Mouse (Mus musculus) brain, embryonic 14.5 days (tissue): ENCODE measurements at regions not wholly inside any gene's neighbourhood (a gene's known extent, or its start where the extent isn't known, plus 50 kb on each side); places are given as distances from the start of the nearest gene placed in this dataset.

Source experiments
- DNase-seq: peaks from one replicate; pipeline ENCODE4 v3.0.0-alpha.2; 2011; ENCODE audit warnings: low read depth
- CTCF ChIP-seq: fragments of 200-500 bp; IDR thresholded peaks from 2 replicates; pipeline ENCODE4 v1.5.1; 2012; ENCODE audit warnings: inconsistent platforms, mild to moderate bottlenecking, moderate library complexity, borderline replicate concordance; ENCODE audit not compliant: insufficient read depth, insufficient read length; ENCODE audit errors: extremely low read depth
- POLR2A ChIP-seq: fragments of 200-500 bp; IDR thresholded peaks from 2 replicates; pipeline ENCODE4 v1.6.1; 2012; ENCODE audit warnings: mild to moderate bottlenecking, inconsistent platforms, borderline replicate concordance; ENCODE audit not compliant: poor library complexity, insufficient read depth, insufficient read length, severe bottlenecking; ENCODE audit errors: extremely low read depth

DNA sequence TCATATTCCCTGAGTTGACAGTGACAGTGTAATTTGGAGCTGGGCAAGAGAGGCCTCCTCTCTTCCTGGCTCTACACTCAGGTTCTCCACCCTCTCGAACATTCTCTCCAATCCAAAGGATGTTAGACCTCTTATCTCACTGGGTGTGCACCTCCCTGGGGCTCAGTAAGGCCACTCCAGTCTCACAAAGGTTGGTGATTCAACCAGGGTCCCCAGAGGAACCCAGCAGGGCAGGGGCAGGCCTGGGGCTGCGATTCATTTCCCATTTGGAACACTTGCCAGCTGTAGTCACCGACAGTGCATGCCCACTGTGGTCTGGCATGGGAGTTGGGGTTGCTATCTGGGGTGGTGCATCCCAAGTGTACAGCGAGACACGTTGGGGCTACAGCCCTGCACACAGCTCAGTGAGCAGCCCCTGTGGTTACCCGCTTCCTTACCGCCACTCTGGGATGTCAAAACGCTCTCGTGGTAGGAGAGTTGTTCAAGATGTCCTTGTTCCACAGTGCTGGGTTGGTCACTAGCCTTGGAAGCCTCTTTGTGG lies 94.7 kb upstream of the 1600014C23Rik start:
- no peak for DNase-seq
- TF ChIP-seq CTCF (no peak), POLR2A (no peak)

- no peak for TF ChIP-seq POLR2A
- no peak for TF ChIP-seq CTCF
- DNase-seq: peak; percentile 35
Observed at GRCm38 (mm10) chr17:45824977-45825376, 91.3 kb upstream of the 1600014C23Rik start.

DNA sequence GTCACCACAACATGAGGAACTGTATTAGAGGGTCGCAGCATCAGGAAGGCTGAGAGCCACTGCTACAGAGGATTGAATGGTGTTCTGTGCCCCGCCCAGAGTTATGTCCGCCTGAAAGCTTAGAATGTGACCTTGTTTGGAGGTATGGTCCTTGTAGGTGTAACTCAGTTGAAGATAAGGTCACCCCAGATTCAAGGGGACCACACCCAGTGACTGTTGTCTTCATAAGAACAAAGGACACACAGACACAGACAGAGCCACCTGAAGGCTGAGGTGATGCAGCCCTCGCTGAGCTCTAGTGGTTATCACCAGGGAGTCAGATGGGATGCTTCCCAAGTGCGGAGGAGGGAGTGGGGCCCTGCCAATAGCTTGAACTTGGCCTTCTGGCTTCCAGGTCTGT lies 89.9 kb upstream of the 1600014C23Rik start:
- no peak for TF ChIP-seq CTCF
- no peak for TF ChIP-seq POLR2A
- no peak for DNase-seq

- no peak for TF ChIP-seq POLR2A
- no peak for DNase-seq
Observed at GRCm38 (mm10) chr17:45822427-45822826, 88.8 kb upstream of the 1600014C23Rik start.

DNA sequence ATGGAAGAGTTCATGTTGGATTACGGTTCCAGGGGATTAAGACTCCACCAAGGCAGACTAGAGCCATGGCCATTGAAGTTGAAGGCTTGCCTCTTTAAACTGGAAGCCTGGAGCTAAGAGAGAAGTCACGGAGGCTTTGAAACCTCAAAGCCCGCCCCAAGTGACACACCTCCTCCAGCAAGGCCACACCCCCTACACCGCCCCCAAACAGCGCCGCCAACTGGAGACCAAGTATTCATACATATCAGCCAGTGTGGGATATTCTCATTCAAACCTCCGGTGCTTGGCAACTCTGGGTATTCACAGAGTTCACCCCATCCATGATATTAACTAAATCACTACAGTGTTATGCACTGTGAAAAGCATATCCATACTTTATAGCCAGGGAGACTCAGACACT lies 87.7 kb upstream of the 1600014C23Rik start:
- TF ChIP-seq POLR2A (no peak), CTCF (no peak)
- DNase-seq: no peak

DNA sequence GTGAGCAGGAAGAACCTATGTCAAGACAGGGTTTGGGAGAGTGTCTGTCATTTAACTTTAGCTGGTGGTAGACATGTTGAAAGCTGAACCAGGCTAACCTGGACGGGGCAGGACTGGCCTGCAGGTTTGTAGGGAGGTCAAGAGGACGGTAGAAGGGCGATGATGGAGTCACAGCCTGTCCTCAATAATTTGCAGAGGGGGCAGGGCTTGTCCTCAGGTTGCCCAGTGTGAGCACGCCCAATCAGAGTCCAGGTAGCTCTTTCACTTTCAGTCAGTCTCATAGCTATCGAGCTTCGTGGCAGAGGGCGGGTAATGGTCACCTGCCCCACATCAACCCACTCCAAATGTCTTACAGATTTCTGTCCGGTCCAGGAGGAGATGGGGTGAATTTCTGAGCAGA lies 85.5 kb upstream of the 1600014C23Rik start:
- no peak for DNase-seq
- TF ChIP-seq POLR2A: no peak
- no peak for TF ChIP-seq CTCF

DNA sequence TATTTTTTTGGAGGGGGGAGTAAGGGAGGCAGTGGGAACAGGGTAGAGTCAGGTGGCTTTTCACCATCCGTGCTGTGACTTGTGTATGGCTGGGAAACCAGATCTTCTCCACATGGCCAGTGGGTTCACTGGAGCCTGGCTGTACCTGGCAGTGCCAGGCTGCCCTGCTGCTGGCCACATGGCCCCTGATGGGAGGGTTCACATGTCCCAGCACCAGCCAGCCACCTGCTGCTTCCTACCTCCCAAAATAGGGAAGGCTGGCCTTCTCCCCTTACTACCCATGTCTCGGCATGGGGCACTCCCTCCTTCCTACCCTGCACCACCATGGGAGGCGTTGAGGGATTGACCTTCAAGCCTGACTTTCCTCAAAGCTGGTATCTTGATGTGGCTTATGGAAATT lies 82.9 kb upstream of the 1600014C23Rik start:
- no peak for DNase-seq
- no peak for TF ChIP-seq CTCF
- no peak for TF ChIP-seq POLR2A

GRCm38 (mm10) chr17:45815833-45816232 lies 82.2 kb upstream of the 1600014C23Rik start:
- DNase-seq: peak; percentile 37
- TF ChIP-seq POLR2A (no peak), CTCF (no peak)

DNA sequence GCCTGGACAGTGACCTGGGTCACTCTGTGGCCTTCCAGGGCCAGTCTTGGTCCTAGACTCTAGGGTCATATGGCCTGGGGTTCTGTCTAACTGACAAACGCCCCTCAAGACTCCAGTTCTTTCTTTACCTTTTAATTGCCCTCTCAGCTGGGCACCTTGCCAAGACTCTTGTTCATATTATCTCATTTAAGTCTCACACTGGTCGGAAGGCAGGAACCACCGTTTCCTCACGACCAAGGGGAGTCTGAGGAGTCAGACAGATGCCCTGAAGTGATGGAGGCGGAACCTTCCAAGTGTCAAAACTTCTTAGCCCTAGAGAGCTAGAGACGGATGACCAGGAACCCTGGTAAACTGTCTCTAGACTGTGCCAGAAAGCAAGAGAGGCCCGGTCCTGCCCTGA lies 81.7 kb upstream of the 1600014C23Rik start:
- peak; percentile 39 for DNase-seq
- TF ChIP-seq CTCF (no peak), POLR2A (no peak)

DNA sequence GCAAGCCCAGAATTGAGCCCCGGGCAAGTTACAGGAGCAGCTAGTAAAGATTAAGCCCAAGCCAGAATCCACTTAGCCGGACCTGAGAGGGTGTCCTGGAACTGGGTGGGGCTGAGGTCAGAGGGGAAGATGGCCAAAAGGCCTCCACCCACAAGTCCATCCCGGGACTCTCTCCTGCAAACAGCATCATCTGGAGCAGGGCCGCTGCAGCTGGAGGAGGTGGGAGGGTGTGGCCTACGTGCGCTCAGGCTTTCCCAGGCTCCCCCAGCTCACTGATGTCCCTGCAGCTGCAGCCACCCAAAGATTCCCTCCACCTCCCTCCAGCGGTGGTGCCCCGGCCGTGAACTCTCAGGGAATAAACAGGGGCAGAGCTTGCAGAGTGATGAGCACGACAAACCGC lies 80.9 kb upstream of the 1600014C23Rik start:
- no peak for TF ChIP-seq CTCF
- no peak for TF ChIP-seq POLR2A
- no peak for DNase-seq

DNA sequence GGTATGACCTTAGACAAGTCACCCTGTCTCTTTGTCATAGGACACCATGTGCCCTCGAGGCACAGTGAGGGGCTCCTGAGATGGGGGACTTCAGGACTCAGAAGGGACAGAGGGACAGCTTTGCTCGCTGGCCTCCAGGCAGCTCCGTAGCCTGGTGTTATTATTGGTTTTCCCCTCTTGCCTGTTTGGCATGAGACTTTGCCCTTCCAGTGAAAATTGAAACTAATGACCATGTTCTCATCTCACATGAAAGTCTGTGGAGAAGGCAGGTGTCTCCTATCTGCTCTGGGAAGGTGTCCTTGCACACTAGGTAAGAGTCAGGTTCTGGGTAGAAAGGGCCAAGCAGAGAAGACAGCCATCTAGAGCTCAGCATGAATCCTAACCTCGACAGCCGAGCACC lies 80.3 kb upstream of the 1600014C23Rik start:
- DNase-seq: no peak
- TF ChIP-seq POLR2A (no peak), CTCF (no peak)

GRCm38 (mm10) chr17:45812289-45812955 lies 78.8 kb upstream of the 1600014C23Rik start:
- DNase-seq: no peak
- TF ChIP-seq POLR2A (no peak), CTCF (no peak)
